Mouse (Mus musculus): ENCODE measurements around the gene Smarcb1.

The Smarcb1 gene

GRCm38 (mm10) chr10:75856155-75856907 lies 65.1 kb downstream of the Smarcb1 start:
- DNase-seq (ENCODE audit: low spot score), result no peak

GRCm38 (mm10) chr10:75855416-75855981 lies 65.9 kb downstream of the Smarcb1 start:
- DNase-seq (ENCODE audit: low spot score), result no peak

- no peak for DNase-seq (ENCODE audit: low spot score)
These were observed 66.6 kb downstream of the Smarcb1 start for GRCm38 (mm10) chr10:75854791-75855190.

- no peak for DNase-seq (ENCODE audit: low spot score)
These were observed 67.3 kb downstream of the Smarcb1 start for GRCm38 (mm10) chr10:75854096-75854495.

- peak; percentile 77 for DNase-seq (ENCODE audit: low spot score)
These were observed 68.0 kb downstream of the Smarcb1 start for GRCm38 (mm10) chr10:75853452-75853851.

GRCm38 (mm10) chr10:75852539-75853125 lies 68.8 kb downstream of the Smarcb1 start:
- DNase-seq (ENCODE audit: low spot score), result no peak

- DNase-seq (ENCODE audit: low spot score), result no peak
These were observed 69.7 kb downstream of the Smarcb1 start for GRCm38 (mm10) chr10:75851681-75852080.

- DNase-seq (ENCODE audit: low spot score), result no peak
These were observed 70.3 kb downstream of the Smarcb1 start for GRCm38 (mm10) chr10:75851076-75851475.

GRCm38 (mm10) chr10:75848382-75848781 lies 73.0 kb downstream of the Smarcb1 start:
- DNase-seq (ENCODE audit: low spot score), result no peak

Measured in urinary bladder, postnatal 25 days (tissue).